Mouse (Mus musculus): ENCODE data around the gene Adam20.
"Not testable (repeated sequence)": the region's sequence is repeated elsewhere in the genome, so short reads cannot be mapped to it uniquely, and the experiment has no call there.

Gene Adam20

DNA sequence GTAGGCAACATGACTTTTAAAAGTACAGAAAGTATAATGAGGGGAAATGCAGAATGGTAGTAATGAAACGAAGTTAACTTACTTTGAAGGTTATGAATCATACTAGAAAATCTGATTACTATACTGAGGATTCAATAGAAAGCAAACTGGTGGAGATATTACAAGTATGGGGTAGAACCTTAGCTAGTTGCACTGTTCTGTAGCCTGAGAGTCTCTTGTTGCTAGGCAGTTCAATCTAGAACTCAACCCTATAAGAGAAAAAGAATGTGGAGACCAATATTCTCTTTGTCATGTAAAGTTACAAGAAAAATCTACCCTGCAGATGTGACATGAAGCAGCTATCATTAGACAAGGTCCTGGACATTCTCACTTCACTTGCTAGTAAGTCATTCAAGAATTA is at the start of gene Adam20:
Gene Adam20, plus strand, starts transcription at position 301 of the 400 bp plus-strand sequence.
- not testable (repeated sequence) for DNase-seq

DNA sequence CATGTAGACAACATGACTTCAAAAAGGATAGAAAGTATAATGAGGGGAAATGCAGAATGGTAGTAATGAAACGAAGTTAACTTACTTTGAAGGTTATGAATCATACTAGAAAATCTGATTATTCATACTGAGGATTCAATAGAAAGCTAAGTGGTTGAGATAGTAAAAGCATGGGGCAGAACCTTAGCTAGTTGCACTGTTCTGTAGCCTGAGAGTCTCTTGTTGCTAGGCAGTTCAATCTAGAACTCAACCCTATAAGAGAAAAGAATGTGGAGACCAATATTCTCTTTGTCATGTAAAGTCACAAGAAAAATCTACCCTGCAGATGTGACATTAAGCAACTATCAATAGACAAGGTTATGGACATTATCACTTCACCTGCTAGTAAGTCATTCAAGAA is 41.2 kb upstream of the Adam20 start, which contains the start of gene Adam25:
Gene Adam25, plus strand, starts transcription at position 301 of the 400 bp plus-strand sequence.
- not testable (repeated sequence) for DNase-seq

GRCm38 (mm10) chr8:40783320-40783719 is 9.8 kb upstream of the Adam20 start:
- no peak for DNase-seq

GRCm38 (mm10) chr8:40803379-40804079 is 10.5 kb downstream of the Adam20 start:
- DNase-seq = no peak

Data from right cerebral cortex, postnatal 25 days (tissue).